Mouse (Mus musculus): Measurements from ENCODE around the gene Nell2. TPM values are rescaled to one million over a fixed set of nuclear protein-coding genes. Genes with fewer than 3 reads are reported as not detected.

Nell2 gene
- polyA plus RNA-seq, 1 experiment from 2014 or later, result 166 TPM

DNA sequence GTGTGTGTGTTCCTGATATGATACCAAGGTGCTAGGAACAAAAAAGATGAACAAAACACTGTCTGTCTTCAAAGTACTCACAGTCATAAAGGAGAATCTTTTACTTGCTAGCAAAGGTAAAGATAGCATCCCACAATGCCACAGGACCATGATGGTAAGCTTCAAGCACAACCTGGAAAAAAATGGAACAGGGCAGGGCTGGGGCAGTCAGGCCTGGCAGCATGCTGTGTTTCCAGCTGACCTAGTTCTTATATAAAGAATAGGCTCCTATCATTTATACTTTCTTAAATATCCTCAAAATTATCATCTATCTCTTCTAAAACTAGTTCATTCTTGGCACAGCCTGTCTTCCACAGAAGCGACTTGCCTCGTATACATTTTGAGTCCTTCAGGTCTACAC lies 480.9 kb downstream of the Nell2 start:
- Histone ChIP-seq H3K36me3 (no peaks in the 10 kb centered on the region), H3K9ac (no peak overlapping the region), H3K27ac (replicated peaks) (no peak overlapping the region), H3K4me1 (replicated peaks) (peaks cover 28% of the 10 kb centered on the region), H3K9me3 (no peaks in the 10 kb centered on the region), H3K27me3 (no peaks in the 10 kb centered on the region), H3K4me2 (no peak overlapping the region), H3K4me3 (no peak overlapping the region)
- WGBS, result 62% methylated on average over 2 of the region's 2 CpGs
- no peak for ATAC-seq (ENCODE audit: low read depth)

DNA sequence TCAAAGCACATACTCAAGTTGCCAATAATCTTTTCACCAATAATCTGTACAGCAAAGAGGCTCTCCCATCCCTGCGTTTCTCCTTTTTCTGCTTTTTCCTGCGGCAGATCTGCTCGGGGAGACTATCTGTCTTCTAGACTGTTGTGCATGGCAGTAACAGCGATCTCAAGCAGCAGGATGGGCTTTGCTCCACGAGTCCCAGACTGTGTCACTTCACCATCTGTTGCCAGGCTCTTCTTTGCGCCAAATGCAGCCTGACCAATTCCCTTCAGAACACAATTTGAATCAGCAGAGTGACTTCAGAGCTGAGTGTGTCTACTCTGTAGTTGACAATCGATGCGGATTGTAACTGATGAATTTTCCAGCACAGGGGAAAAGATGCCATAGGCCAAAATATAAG lies 484.3 kb downstream of the Nell2 start:
- 61% methylated on average over 8 of the region's 8 CpGs for WGBS
- Histone ChIP-seq H3K9me3 (no peaks in the 10 kb centered on the region), H3K4me3 (no peak overlapping the region), H3K4me2 (no peak overlapping the region), H3K9ac (no peak overlapping the region), H3K27me3 (no peaks in the 10 kb centered on the region), H3K36me3 (no peaks in the 10 kb centered on the region), H3K4me1 (replicated peaks) (peaks cover 21% of the 10 kb centered on the region), H3K27ac (replicated peaks) (0 out of 2 replicates have a peak overlapping the region, but pooled peaks have one; percentile 38)
- peak; percentile 32; the same call in 1 of the 2 replicates for ATAC-seq (ENCODE audit: low read depth)

DNA sequence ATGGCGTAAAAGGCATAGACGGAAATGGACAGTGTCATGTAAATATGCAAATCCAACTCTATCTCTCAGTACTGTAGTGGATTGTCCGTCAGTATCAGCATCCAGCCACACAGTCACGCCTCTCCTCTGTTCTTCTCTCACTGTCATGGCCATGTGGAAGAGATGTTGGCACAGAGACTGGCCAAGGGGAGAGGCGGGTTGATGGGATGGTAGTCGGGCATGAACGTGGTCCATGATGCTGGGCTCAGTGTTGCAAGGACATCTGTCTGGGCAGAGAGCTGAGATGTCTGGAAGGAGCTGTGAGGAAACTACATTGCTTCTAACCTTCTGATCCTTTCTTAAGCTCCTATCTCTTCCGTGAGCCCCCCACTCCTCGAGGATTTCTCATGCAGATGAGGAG lies 485.9 kb downstream of the Nell2 start:
- no peak overlapping the region for H3K27ac ChIP-seq (replicated peaks)
- ATAC-seq (ENCODE audit: low read depth), result no peak
- H3K4me1 ChIP-seq (replicated peaks), result peaks cover 9% of the 10 kb centered on the region
- no peak overlapping the region for H3K9ac ChIP-seq
- H3K27me3 ChIP-seq, result no peaks in the 10 kb centered on the region
- 87% methylated on average over 9 of the region's 9 CpGs for WGBS
- H3K4me2 ChIP-seq, result no peak overlapping the region
- H3K9me3 ChIP-seq, result no peaks in the 10 kb centered on the region
- no peak overlapping the region for H3K4me3 ChIP-seq
- H3K36me3 ChIP-seq, result no peaks in the 10 kb centered on the region

GRCm38 (mm10) chr15:95029487-95029875 lies 498.9 kb downstream of the Nell2 start:
- Histone ChIP-seq H3K36me3 (no peaks in the 10 kb centered on the region), H3K9me3 (no peaks in the 10 kb centered on the region), H3K9ac (no peak overlapping the region), H3K4me1 (replicated peaks) (peaks cover 9% of the 10 kb centered on the region; the same call in 1 of the 2 replicates), H3K4me2 (no peak overlapping the region), H3K27ac (replicated peaks) (no peak overlapping the region), H3K27me3 (no peaks in the 10 kb centered on the region), H3K4me3 (no peak overlapping the region)
- no peak for ATAC-seq (ENCODE audit: low read depth)
- 53% methylated on average over 5 of the region's 5 CpGs for WGBS

- H3K4me3 ChIP-seq, result no peak overlapping the region
- no peak for ATAC-seq (ENCODE audit: low read depth)
- no peaks in the 10 kb centered on the region for H3K27me3 ChIP-seq
- peaks cover 9% of the 10 kb centered on the region; the same call in 1 of the 2 replicates for H3K4me1 ChIP-seq (replicated peaks)
- 52% methylated on average over 13 of the region's 13 CpGs for WGBS
- no peak overlapping the region for H3K9ac ChIP-seq
- no peaks in the 10 kb centered on the region for H3K36me3 ChIP-seq
- H3K4me2 ChIP-seq, result no peak overlapping the region
- H3K27ac ChIP-seq (replicated peaks), result 0 out of 2 replicates have a peak overlapping the region, but pooled peaks have one; percentile 25
- H3K9me3 ChIP-seq, result no peaks in the 10 kb centered on the region
Observed at GRCm38 (mm10) chr15:95028862-95029486, 499.4 kb downstream of the Nell2 start.

Other genes starting within 250 kb of the Nell2 start
- 6.2 and 6.6 TPM in 2 replicates for gene Dbx2, start 127.4 kb upstream of the Nell2 start, polyA plus RNA-seq (2015; fragmentation: Nextera tagmentation; extraction: Ambion mirVana)